Mouse (Mus musculus) embryonic fibroblast, embryonic 13.5 days (primary cell): Measurements from ENCODE around the gene Sept8.

Source experiments
- CTCF ChIP-seq: IDR thresholded peaks from 2 replicates; pipeline ENCODE4 v1.5.1; 2011; ENCODE audit warnings: mild to moderate bottlenecking, control low read depth, low read length, moderate library complexity, borderline replicate concordance; ENCODE audit not compliant: insufficient read depth
- POLR2A ChIP-seq: IDR thresholded peaks from 2 replicates; pipeline ENCODE4 v1.6.1; 2011; ENCODE audit warnings: low read depth, mild to moderate bottlenecking, control low read depth, low read length, moderate library complexity

DNA sequence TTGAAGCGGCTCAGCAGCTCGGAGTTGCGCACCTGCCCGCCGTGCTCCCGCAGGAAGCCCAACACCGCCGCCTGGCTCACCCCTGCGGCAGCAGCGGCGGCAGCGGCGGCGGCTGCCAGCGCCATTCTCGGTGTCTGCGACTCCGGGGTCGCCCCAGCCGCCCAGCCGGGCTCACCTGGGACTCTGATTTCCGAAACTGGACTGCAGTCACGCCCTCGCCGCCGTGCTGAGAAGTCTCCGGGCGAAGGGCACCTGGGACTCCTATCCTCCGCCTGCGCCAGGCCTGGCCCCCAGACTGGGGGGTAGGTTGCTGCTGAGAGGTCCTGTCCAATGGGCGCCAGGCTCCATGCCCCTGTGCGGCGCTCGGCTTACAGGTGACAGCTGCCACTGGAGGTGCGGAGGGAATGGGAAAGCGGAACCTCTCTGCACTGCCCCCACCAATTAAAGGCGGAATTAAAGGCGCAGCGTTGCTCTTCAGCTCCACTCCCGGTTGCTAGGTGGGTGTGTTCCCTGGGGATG is 39.2 kb upstream of the Sept8 start, which contains the start of the genes Gm9945 and Sowaha:
- TF ChIP-seq CTCF (no peak), POLR2A (no peak)
